Mouse (Mus musculus) hindbrain, embryonic 13.5 days (tissue): ENCODE results near the gene Plcl2. TPM values are rescaled to one million over a fixed set of nuclear protein-coding genes. Genes with fewer than 3 reads are reported as not detected.

Experiments used
- ATAC-seq: fragments of 200-750 bp; cut with Nextera tagmentation; 2 replicates; pipeline ENCODE4 v1.8.0; 2017; ENCODE audit warnings: moderate TSS enrichment; ENCODE audit not compliant: low FRiP score
- H3K27ac ChIP-seq: fragments of 300-500 bp; sonication (generic); 2 replicates; pipeline ENCODE4 v1.5.1; 2015; ENCODE audit warnings: inconsistent platforms, mild to moderate bottlenecking, moderate library complexity
- H3K27me3 ChIP-seq: fragments of 300-500 bp; sonication (generic); 2 replicates; pipeline ENCODE4 v1.6.1; 2015; ENCODE audit warnings: mild to moderate bottlenecking, inconsistent platforms
- H3K36me3 ChIP-seq: fragments of 300-500 bp; sonication (generic); 2 replicates; pipeline ENCODE4 v1.6.1; 2015; ENCODE audit warnings: mild to moderate bottlenecking, inconsistent platforms
- H3K4me1 ChIP-seq: fragments of 300-500 bp; sonication (generic); replicated peaks from 2 replicates; pipeline ENCODE4 v1.6.1; 2015; ENCODE audit warnings: inconsistent platforms
- H3K4me2 ChIP-seq: fragments of 300-500 bp; sonication (generic); 2 replicates; pipeline ENCODE4 v1.6.1; 2015; ENCODE audit warnings: inconsistent platforms, mild to moderate bottlenecking, moderate library complexity
- H3K4me3 ChIP-seq: fragments of 300-500 bp; sonication (generic); 2 replicates; pipeline ENCODE4 v1.5.1; 2015; ENCODE audit warnings: mild to moderate bottlenecking, inconsistent platforms
- H3K9ac ChIP-seq: fragments of 300-500 bp; sonication (generic); 2 replicates; pipeline ENCODE4 v1.6.1; 2015; ENCODE audit warnings: mild to moderate bottlenecking, inconsistent platforms
- H3K9me3 ChIP-seq: fragments of 300-500 bp; sonication (generic); 2 replicates; pipeline ENCODE4 v1.6.1; 2016; ENCODE audit warnings: inconsistent platforms
- WGBS: fragments of 180-500 bp; shearing (Covaris S2); methylation state at CpG from one replicate; pipeline ENCODE4 v1.1.7; 2015; 5-methylcytosine and 5-hydroxymethylcytosine counted together
- polyA plus RNA-seq: library from polyadenylated mRNA; unstranded; fragments of >200 nt; fragmentation: Nextera tagmentation; extraction: Ambion mirVana; gene quantifications from 2 replicates; pipeline ENCODE4 v1.2.1, GENCODE M21; 2015

Plcl2 gene
- polyA plus RNA-seq, 1 experiment from 2014 or later = 7.6 TPM

- Histone ChIP-seq H3K36me3 (0 out of 2 replicates have a peak, but pooled peaks cover 5% of the 10 kb centered on the region), H3K9ac (no peak overlapping the region), H3K9me3 (no peaks in the 10 kb centered on the region), H3K27me3 (no peaks in the 10 kb centered on the region), H3K4me1 (peaks cover 13% of the 10 kb centered on the region), H3K4me3 (no peak overlapping the region), H3K27ac (no peak overlapping the region), H3K4me2 (no peak overlapping the region)
- WGBS = 67% methylated on average over 2 of the region's 2 CpGs
- no peak for ATAC-seq
Observed at GRCm38 (mm10) chr17:50737068-50737467, 227.9 kb downstream of the Plcl2 start.

Other genes starting within 250 kb of the Plcl2 start
- 0.27 and 0.48 TPM in 2 replicates for gene Dazl, start 215.8 kb upstream of the Plcl2 start, polyA plus RNA-seq